Mouse (Mus musculus) testis, adult 2 months (tissue): ENCODE measurements at regions not wholly inside any gene's neighbourhood (a gene's known extent, or its start where the extent isn't known, plus 50 kb on each side); places are given as distances from the start of the nearest gene placed in this dataset.

Experiments used
- CTCF ChIP-seq: fragments of 200-500 bp; IDR thresholded peaks from 2 replicates; pipeline ENCODE4 v1.5.1; 2012; ENCODE audit warnings: low read depth, mild to moderate bottlenecking, inconsistent platforms, low read length, moderate library complexity; ENCODE audit not compliant: control insufficient read depth, insufficient read depth, insufficient replicate concordance
- POLR2A ChIP-seq: fragments of 200-500 bp; IDR thresholded peaks from 2 replicates; pipeline ENCODE4 v1.6.1; 2012; ENCODE audit warnings: low read depth, mild to moderate bottlenecking, inconsistent platforms, low read length, moderate library complexity; ENCODE audit not compliant: control insufficient read depth

DNA sequence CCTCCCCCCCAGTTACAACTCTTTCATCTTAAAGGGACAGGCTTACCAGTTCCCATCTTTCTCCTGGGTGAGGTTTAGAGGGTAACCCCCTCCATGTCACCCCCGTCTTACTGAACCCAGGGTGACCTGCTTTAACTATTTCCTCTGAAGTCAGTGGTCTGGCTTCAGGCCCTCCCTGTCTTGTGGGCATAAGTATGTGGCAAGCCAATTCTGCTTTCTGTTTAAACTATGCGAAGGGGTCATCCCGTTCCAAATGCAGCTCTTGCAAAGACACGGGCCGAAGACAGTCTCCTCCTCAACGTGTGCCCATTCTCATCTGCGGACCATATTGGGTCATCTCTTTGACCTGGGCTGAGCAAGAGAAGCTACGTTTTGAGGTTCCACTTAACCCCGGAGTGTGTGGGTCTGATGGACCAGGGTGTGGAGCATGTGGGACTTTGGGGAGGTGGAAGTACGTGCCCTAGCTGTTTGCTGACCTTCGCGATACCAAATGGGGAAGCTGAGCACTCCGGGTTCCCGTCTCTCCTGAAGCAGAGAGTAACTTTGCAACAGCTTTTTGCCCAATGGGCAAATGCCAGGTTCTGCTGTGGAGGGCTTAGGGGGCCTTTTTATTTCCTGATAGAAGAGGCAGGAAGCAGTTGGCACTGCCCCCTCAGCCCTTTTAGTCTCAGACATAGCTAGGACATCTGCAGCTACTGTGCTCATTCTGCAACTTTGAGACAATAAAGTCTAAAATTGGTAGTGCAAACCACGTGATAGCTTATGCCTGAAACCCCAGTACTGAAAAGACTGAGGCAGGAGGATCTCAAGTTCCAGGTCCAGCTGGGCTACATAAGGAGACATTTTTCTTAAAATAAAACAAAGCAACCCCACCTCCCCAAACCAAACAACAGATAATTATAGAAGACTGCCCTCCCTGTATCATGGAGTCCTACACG is 56.3 kb upstream of the Mdm1 start:
- TF ChIP-seq POLR2A (no peak), CTCF (no peak)
